Mouse (Mus musculus): ENCODE measurements around the gene Unc93a2.
"Not testable (repeated sequence)": the region's sequence is repeated elsewhere in the genome, so short reads cannot be mapped to it uniquely, and the experiment has no call there.

The Unc93a2 gene

DNA sequence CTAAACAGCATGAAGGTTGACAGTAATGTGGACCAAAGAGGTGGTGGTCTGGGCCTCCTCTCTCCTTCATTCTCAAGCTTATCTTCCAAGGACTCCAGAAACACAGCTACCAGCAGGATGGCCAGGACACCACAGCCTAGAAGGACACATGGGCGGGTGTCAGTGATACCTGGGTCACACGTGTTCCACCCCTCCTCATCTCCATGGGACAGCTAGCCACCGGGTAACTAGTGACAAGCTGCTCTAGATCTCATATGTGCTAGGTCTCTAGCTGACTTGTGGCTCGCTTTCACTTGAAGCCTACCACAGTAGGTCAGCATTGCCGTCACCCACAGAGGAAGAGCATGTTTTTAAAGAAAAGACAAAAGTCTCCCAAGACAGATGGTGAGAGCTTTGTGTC is 13.4 kb downstream of the Unc93a2 start, which contains the start of gene Gm49630:
Gene Gm49630 (minus strand): TSS at position 101 of the 400 bp plus-strand sequence.
- not testable (repeated sequence) for DNase-seq (ENCODE audit: low read depth, low spot score)

DNA sequence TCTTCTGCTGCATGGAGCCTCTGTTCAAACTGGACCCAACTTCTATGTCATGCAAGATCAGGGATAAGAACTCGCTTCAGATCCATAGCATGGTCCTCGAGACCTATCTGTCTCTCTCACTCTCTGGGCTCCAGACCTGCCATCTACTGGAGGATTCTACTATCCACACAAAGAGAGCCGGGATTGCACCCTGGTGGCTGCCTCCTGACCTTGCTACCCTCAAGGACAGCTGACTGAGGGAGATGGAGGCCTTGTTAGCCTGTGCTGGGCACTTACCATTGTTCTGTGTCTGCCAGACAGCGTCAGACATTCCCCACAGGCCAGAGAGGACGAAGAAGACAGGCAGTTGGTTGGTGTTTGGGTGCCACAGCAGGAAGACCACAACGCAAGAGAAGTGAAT is 15.9 kb downstream of the Unc93a2 start:
- DNase-seq (ENCODE audit: low read depth, low spot score) = not testable (repeated sequence)

DNA sequence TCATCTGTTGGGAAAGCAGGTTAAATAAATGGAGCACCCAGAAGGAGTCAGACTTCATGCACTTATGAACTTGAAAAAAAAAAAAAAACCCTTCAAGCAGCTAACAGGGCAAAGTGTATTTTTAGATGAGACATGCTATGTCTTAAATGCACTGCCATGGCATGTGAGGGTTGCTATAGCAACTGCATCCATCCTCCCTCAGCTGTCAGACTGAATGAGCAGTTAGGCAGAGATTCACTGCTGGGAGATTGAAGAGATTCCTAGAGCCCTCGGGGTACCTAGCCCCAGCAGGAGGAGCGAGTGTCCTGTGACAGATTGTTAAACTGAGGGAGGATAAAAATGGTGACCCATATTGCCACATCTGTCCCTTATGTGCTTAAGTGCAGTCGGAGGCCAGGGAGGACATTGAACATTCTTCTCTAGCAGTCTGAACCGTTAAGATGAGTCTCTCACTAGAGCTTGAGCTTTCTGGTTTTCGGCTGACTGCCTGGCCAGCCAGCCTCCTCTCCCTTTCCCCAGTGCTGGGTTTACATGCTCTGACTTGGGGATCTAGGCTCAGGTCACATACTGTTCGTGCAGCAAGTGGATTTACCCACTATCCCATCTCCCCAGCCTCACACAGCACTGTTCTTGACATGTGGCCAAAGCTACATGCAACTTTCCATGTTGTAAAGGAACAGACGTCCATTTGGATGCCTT is 18.4 kb downstream of the Unc93a2 start:
- DNase-seq (ENCODE audit: low read depth, low spot score) = not testable (repeated sequence)

DNA sequence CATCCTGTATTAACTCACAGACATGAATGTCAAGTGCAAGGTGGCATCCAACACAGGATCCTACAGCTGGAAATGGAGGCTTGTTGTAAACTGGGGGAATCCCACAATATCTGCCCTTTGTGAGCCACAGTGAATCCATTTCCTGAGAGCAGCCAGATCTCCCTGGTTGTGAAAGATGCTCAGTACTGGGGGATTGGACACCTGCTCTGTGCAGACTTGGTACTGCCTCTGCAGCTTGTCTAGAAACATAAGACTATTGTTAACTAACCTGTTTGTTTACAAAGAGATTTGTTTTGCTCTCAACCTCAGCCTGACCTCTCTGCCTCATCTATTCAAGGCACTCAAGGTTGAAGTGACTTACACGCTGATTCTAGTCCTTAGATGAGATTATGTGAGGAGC is 19.0 kb downstream of the Unc93a2 start:
- not testable (repeated sequence) for DNase-seq (ENCODE audit: low read depth, low spot score)

DNA sequence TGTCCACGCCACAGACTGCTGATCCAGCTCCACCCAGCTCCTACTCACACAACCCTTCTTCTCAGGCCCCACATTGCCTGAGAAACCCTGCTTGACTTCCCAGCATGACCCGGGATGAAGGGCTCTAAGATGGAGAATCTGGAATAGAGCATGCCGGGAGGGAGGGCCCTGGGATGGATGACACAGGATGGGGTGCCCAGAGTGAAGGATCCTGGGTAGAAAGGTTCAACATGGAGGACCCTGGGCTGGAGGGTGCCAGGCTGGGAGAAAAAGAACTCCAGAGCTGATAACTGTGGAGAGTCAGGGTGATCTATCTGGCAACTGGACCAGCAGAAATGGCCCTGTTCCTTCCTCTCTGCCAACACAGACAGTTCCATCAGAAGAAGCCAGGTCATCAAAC is 19.6 kb downstream of the Unc93a2 start:
- not testable (repeated sequence) for DNase-seq (ENCODE audit: low read depth, low spot score)

DNA sequence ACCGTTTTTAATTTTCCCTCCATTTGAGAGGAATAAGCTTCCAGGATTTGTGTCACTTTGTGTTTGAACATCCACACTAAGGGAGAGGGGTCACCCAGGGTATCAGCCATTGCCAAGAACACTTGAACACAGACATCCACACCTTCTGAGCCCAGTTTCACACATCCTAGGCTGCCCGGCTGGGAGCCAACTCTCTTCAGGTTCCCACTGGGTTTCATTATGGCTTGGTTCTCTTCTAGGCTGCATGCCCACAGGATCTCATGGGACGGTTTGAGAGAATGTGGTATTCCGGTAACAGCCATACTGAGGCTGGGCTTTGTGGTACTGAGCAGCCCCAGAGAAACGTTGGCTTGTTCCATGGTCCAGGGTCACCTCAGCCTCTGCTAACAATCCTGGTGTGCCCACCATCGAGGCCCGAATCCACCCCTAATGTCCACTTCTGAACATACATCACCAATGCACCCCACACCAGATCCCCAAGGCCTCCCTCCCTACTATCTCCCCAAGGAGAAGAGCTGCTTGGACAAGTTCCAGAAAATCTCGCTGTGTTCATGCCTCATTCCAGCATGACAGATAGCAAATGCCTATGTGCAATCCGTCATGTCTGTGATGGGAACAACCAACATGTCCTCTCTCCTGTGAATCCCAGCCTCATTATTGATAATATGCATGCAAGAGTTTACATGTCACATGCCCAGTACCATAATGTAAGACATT is 24.4 kb downstream of the Unc93a2 start:
- not testable (repeated sequence) for DNase-seq (ENCODE audit: low read depth, low spot score)

DNA sequence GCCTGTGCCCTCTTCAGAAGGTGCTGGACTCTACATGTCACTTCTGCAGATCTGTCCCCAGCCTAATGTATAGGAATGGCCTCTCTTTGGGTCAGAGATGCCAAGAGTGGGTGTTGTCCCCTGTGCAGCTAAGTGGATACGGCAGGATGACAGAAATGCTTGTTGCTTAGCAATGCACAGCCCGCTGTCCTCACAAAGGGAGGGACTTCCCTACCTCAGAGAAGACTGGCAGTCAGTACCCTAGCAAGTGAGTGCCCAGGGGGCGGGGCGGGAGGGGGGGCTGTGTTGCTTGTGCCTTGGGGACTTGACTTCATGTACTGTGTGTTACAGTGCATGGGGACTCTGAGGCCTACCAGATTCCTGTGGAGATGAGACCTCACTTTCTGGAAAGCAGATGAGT is 25.5 kb downstream of the Unc93a2 start:
- not testable (repeated sequence) for DNase-seq (ENCODE audit: low read depth, low spot score)

DNA sequence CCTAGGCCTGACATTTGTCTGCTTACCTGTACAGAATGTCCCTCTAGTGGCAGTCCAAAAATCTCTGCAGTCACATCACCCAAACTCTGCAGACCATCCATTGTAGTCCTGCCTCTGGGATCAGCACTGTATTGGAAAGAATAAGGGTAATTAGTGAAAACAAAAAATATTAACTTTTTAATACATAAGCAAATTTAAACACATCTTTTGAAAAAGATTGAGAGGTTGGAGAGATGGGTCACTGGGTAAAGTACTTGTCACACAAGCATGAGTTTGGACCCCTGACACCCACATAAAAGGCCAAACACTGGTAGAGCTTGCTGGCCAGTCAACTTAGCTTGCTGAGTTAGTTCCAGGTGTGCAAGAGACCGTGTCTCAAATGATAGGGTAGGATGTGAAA is 32.7 kb downstream of the Unc93a2 start, which contains the start of gene Ttll2:
Gene Ttll2 (minus strand): TSS at position 101 of the 400 bp plus-strand sequence.
- DNase-seq (ENCODE audit: low read depth, low spot score) = not testable (repeated sequence)

DNA sequence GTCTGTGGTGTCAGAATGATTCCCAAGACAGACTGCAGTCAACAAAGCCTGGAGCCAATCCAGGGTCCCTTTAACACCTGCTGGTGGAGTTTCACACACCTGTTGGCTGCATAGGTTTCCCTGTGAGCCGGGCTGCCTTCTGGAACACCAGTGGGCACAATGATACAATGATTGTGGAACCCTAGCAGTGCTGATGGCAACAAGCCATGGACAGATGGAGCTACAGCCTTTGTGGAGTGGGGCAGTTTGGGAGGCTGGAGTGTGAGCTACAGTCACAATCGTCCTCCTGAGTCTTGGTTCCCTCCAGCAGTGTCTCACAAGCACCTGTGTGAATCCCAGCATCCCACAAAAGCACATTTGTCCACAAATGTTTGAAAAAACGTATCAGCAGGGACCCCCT is 36.5 kb downstream of the Unc93a2 start:
- DNase-seq (ENCODE audit: low read depth, low spot score) = not testable (repeated sequence)

DNA sequence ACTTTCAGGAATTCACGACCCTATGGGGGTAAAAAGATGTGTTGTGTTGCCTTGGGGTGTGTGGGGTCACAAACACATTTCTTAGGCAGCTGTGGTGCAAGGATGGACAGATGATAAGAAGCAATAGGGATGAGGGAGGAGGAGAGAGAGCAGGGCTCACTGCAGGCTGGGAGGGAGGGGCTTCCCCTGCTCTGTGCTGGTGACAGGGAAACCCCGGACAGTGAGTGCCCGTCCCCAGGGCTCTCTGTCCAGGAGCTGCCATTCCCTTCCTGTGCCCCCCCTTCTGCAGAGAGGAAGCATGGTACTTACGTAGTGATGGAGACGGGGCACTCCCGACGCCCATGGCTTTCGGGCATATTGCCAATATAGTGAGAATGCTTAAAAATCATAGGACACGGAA is 47.9 kb downstream of the Unc93a2 start:
- DNase-seq (ENCODE audit: low read depth, low spot score) = not testable (repeated sequence)

DNA sequence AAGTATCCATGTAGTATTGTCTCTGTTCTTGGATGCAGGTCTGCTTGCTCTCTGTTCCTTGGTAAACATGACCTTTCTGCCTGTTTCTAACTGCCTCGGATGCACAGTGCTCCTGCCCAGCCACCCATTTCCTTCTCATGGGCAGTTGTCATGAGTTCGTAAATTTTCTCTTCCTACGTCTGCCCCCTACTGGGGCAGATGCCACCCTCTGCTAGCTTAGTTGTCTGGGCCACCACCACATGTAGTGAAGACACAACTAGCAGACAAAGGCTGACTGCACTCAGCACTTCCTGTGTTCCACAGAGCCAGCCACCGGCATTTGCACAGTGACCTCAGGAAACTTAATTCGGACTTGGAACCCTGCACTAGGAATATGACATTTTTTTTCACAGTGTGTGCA is 52.5 kb downstream of the Unc93a2 start:
- DNase-seq (ENCODE audit: low read depth, low spot score) = not testable (repeated sequence)

DNA sequence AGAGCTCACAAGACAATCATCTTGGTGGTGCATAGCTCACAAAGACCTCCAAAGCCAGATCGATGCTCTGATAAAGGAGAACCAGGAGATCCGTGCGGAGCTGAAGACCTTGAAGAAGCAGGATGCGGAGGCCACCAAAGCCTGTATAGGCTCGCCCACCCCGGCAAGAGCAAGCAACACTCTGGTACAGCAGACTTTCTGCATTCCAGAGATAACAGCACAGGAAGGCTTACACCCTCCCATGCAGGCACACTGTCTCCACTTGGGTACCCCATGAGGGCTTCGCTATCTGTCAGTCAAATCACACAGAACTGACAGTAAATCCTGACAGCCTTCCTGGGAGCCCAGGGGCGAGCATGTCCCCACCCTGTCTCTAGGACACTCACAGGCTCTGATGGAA is 58.8 kb downstream of the Unc93a2 start:
- DNase-seq (ENCODE audit: low read depth, low spot score) = not testable (repeated sequence)

DNA sequence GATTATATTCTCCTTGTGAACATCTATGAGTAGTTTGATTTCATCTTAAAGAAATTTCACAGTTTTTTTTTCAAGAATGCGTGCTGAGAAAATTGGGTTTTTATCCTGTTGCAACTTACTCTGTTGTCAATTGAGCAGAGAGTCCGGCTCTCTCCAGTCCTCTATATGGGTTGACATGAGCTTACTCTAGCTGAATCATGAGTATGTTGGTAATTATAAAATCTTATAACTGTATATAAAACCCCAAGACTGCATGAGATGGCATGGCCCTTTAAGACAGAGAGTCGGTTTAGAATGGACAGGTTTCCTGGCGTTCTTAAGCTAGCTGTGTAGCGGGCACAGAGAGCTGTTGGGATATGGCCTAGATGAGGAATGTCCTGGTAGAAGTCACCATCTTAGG is 60.9 kb downstream of the Unc93a2 start, which contains the start of gene Tcp10a:
Gene Tcp10a (plus strand): TSS at position 301 of the 400 bp plus-strand sequence.
- DNase-seq (ENCODE audit: low read depth, low spot score) = not testable (repeated sequence)

DNA sequence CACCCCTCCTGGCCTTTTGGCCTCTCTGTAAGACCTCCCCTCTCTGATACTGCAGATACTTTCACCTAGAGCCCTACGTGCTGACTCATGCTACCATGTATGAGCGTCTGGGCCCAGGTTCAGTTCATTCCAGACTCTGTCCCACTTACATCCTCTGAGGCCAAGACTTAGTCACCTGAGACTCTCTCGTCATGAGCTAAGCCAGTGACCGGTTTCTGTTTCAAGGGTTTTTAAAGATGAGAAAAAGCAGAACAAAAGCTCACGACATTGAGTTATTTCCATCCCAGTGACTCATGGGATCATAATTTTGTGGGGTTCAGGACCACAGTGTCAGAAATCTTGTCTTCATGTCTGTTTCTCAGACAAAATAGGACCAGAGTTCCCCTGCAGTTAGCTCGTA is 65.5 kb downstream of the Unc93a2 start:
- not testable (repeated sequence) for DNase-seq (ENCODE audit: low read depth, low spot score)

DNA sequence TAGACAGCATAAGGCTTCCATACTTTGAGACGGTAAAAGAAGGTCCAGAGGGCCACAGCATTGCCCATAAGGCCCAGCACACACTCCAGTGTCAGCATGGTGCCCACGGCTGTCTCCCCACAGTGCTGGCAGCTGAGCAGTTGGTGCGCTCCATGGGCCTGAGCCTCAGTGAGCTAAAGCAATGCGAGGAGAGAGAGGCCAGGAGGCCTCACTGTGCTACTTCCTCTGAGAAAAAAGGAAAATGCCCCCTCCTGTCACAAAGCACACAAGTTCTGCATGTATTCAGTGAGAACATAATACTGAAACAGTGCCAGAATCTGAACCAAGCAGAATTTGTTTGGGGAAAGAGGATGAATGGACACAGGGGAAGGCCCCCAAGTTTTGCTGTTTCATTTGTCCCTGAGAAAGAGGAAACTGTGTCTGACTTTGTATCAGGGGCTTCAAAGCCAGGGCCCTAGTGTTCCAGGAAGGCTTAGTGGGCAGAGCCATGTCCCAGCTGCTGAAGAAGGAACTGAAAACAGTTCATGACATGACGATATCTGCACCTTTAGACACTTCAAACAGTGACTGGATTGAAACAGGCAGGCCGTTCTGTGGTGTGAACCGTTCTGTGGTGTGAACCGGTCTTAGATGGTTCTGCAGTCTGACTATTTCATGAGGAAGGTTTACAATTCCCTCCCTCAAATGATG is 69.4 kb downstream of the Unc93a2 start:
- not testable (repeated sequence) for DNase-seq (ENCODE audit: low read depth, low spot score)
